Mouse (Mus musculus) spleen, adult 2 months (tissue): ENCODE measurements around the gene Rab11fip3. TPM values are rescaled to one million over a fixed set of nuclear protein-coding genes. Genes with fewer than 3 reads are reported as not detected.
"Not testable (repeated sequence)": the region's sequence is repeated elsewhere in the genome, so short reads cannot be mapped to it uniquely, and the experiment has no call there.

ENCODE experiments used
- DNase-seq, 2 experiments: peaks; one replicate each; pipeline versions ENCODE4 v3.0.0 to v3.0.0-alpha.2; 2012 to 2021; ENCODE audit warnings: low spot score in 2 of 2, low read depth in 1 of 2
- H3K27ac ChIP-seq: fragments of 200-500 bp; 2 replicates; pipeline ENCODE4 v1.5.1; 2012; ENCODE audit warnings: low read length, inconsistent platforms; ENCODE audit not compliant: insufficient read depth
- H3K27me3 ChIP-seq: fragments of 200-500 bp; 2 replicates; pipeline ENCODE4 v1.6.1; 2012; ENCODE audit warnings: mild to moderate bottlenecking, moderate library complexity, low read length, inconsistent platforms; ENCODE audit not compliant: control insufficient read depth, insufficient read depth
- H3K36me3 ChIP-seq: fragments of 200-500 bp; 2 replicates; pipeline ENCODE4 v1.6.1; 2012; ENCODE audit warnings: mild to moderate bottlenecking, low read length, inconsistent platforms; ENCODE audit not compliant: control insufficient read depth, insufficient read depth
- H3K4me1 ChIP-seq: fragments of 200-500 bp; 2 replicates; pipeline ENCODE4 v1.6.1; 2011; ENCODE audit warnings: inconsistent platforms; ENCODE audit not compliant: control insufficient read depth, insufficient read depth, insufficient read length
- H3K4me3 ChIP-seq: fragments of 200-500 bp; 2 replicates; pipeline ENCODE4 v1.5.1; 2011; ENCODE audit warnings: mild to moderate bottlenecking, inconsistent platforms; ENCODE audit not compliant: insufficient read depth, insufficient read length; ENCODE audit errors: extremely low read depth
- CTCF ChIP-seq: fragments of 200-500 bp; IDR thresholded peaks from 2 replicates; pipeline ENCODE4 v1.5.1; 2011; ENCODE audit warnings: mild to moderate bottlenecking, inconsistent platforms; ENCODE audit not compliant: insufficient read depth, insufficient read length, insufficient replicate concordance; ENCODE audit errors: extremely low read depth
- POLR2A ChIP-seq: fragments of 200-500 bp; IDR thresholded peaks from 2 replicates; pipeline ENCODE4 v1.6.1; 2011; ENCODE audit warnings: low read depth, low read length, inconsistent platforms
- WGBS: fragments of 180-500 bp; shearing (Covaris S2); methylation state at CpG from one replicate; pipeline ENCODE4 v1.1.7; 2018; 5-methylcytosine and 5-hydroxymethylcytosine counted together
- polyA plus RNA-seq: library from polyadenylated mRNA; depleted of rRNA; stranded (reverse); fragments of >200 nt; gene quantifications from 2 replicates; pipeline ENCODE4 v1.2.3, GENCODE M21; 2012

Gene Rab11fip3
- polyA plus RNA-seq, 1 experiment: 13.3 TPM

DNA sequence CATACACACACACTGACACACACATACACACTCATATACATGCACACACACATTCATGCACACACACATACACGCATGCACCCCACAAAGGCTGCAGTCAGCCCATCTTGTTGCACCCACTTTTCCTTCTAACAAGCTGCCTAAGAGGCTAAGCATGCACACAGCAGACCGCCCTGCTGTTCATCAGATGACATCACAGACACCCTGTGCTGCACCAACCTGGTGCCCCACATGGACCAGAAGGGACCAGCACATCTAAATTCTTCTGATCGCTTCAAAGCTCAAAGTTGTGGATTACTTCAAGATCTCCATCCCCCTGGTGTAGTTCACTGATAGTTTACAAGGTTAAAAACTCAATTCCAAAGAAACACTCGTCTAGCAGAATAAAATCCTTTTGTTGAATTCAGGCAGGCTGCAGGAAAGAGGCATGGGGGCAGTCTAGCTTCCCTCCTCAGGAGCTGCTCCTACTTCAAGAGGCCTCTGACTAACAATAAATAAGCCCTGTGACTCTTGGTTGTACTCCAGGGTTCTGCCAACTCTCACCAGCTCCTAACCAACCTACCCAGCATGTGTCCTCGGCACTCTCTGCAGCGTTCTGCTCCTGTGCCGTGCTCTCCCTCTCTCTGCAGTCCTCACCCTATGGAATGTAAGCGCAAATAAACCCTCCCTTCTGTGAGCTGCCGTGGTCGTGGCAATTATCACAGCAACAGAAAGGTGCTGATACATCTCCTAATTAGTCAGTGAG, 22.9 kb downstream of the Rab11fip3 start:
- 85% methylated on average over 10 of the region's 10 CpGs for WGBS
- no peak for DNase-seq
- H3K27ac ChIP-seq: no peak overlapping the region
- no peak for TF ChIP-seq POLR2A
- no peak for TF ChIP-seq CTCF
- H3K4me1 ChIP-seq: no peaks in the 10 kb centered on the region
- no peaks in the 10 kb centered on the region for H3K36me3 ChIP-seq
- H3K27me3 ChIP-seq: no peaks in the 10 kb centered on the region
- no peak overlapping the region for H3K4me3 ChIP-seq

DNA sequence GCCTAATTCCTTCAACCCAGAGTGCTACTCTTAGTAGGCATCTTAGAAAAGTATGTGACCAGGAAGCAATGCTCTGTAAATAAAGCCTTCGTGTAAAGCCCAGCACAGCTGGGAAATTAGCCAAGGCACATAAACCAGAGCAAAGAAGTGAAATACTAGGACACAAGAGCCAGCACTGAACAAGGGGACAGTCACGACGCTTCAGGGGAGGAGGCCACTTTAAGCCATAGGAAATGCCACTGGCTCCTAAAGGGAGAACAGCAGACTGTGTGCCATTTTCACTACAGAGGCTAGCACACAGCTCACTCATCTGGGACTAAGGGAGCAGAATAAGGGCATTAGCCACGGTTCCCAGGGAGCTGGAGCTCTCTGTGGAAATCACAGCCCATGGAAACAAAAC, 24.1 kb downstream of the Rab11fip3 start:
- Histone ChIP-seq H3K4me3 (no peak overlapping the region), H3K27ac (no peak overlapping the region), H3K4me1 (no peaks in the 10 kb centered on the region), H3K27me3 (no peaks in the 10 kb centered on the region), H3K36me3 (no peaks in the 10 kb centered on the region)
- 82% methylated on average over 4 of the region's 4 CpGs for WGBS
- TF ChIP-seq POLR2A: no peak
- TF ChIP-seq CTCF: no peak
- no peak for DNase-seq

DNA sequence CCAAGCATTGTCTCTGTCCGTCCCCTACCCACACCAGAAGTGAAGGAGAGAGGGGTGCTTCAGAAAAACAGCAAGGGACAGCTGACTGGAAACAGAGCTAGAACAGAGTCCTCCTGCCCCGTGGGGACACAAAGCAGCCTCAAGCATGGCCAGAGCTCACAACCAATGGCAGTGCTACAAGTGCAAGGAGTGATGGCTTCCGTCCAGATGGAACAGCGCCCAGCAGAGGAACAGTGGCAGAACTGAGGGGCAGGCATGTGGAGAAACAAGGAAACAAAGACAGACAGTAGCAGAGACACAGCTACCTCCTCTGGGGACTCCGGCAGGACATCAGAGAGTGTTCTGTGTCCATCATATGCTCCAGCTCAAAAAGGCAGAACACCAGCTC, 26.1 kb downstream of the Rab11fip3 start:
- no peaks in the 10 kb centered on the region for H3K36me3 ChIP-seq
- H3K4me3 ChIP-seq: no peak overlapping the region
- H3K27ac ChIP-seq: no peak overlapping the region
- no peaks in the 10 kb centered on the region for H3K4me1 ChIP-seq
- H3K27me3 ChIP-seq: no peaks in the 10 kb centered on the region
- no peak for TF ChIP-seq POLR2A
- TF ChIP-seq CTCF: no peak
- WGBS: 77% methylated on average over 5 of the region's 5 CpGs
- DNase-seq: no peak

DNA sequence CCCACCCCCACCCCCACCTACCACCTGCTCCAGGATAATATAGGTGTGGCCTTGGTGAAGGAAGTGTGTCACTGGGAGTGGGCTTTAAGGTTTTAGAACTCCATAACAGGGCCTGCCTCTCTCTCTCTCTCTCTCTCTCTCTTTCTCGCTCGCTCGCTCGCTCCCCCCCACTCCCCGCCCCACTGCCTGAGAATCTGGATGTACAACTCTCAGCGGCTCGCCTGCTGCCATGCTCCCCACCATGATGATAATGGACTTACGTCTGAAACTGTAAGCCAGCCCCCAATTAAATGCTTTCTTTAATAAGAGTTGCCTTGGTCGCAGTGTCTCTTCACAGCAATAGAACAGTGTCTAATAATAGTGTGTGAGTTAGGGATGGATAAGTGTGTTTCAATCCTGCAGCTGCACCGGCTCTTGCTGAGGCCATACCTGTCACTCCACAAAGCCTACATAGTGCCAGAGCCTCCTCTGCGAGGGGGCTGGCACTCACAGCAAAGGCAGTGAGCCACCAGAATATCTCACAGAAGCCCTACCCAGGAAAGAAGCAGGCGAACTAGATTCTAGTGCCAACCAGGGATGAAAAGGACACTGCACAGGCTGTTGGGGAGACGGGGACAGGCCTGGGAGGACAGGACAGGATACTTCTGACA, 26.6 kb downstream of the Rab11fip3 start:
- Histone ChIP-seq H3K27ac (no peak overlapping the region), H3K4me3 (no peak overlapping the region), H3K27me3 (no peaks in the 10 kb centered on the region), H3K4me1 (no peaks in the 10 kb centered on the region), H3K36me3 (no peaks in the 10 kb centered on the region)
- DNase-seq: no peak
- TF ChIP-seq CTCF (no peak), POLR2A (no peak)
- 86% methylated on average over 12 of the region's 13 CpGs for WGBS

DNA sequence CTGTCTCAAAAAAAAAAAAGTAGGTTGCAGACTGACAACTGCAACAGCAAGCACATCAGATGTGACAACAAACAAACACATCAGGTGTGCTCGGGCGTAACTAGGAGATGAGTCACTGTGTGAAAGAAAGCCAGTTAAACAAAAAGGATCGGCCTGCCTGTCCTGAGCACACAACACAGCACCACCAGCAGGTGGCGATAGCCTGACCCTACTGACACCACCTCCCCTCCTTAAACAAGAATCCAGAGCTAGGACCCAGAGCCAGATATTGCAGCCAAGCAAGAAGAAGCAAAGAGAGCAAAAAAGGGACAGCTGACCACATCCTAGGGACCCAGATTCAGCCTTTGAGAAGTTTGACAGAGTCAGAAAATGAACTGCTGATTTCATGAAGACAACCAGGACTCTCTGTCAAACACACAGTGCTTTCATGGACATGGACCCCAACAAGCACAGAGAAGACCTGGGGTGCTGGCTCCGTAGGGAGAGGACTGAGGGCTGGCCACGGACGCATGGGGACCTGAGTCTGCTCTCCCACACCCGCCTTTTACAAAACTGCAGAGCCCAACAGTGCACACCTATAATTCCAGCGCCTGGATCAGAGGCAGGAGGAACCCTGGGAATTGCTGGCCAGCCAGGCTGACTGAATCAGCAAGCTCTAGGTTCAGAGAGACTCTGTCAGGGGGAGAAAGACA, 28.1 kb downstream of the Rab11fip3 start:
- DNase-seq: peak; percentile 12 to 33
- Histone ChIP-seq H3K27ac (no peak overlapping the region), H3K4me3 (no peak overlapping the region), H3K27me3 (no peaks in the 10 kb centered on the region), H3K4me1 (no peaks in the 10 kb centered on the region), H3K36me3 (no peaks in the 10 kb centered on the region)
- TF ChIP-seq CTCF (peak; percentile 83; the same call in 1 of the 2 replicates), POLR2A (no peak)
- WGBS: 56% methylated on average over 9 of the region's 9 CpGs

DNA sequence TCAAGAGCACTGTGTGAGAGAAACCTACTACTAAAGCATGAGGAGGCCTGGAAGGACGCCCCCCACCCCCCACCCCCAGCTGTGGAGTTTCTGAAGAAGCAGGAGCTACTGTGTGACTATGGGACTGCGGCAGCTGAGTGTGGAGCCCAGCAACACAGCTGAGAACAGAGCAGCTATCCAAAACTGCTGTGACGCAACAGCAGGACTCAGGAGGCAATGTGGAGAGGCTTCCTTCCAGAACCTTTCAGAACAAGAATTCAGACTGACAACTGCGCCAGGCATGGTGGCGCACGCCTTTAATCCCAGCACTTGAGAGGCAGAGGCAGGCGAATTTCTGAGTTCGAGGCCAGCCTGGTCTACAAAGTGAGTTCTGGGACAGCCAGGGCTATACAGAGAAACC, 28.6 kb downstream of the Rab11fip3 start:
- WGBS: 82% methylated on average over 8 of the region's 8 CpGs
- not testable (repeated sequence) for H3K27ac ChIP-seq, H3K4me1 ChIP-seq, H3K36me3 ChIP-seq, H3K4me3 ChIP-seq, DNase-seq, H3K27me3 ChIP-seq

DNA sequence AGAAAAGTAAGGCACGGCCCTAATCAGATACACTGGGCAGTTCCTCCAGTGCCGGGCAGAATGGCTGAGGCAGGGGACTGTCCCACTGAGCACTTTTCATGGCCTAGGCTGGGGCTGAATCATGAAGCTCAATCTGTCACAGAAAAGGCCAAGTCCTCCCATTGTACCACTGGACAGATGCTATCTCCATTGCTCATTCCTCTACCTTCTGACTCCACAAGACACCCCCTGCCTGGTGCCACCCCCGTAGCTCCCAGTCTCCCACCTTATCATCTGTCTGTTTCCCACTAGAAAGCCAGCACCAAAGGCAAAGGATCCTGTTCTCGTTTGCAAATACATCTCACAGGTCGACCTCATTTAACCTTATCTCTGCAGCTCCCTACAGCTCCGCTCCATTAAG, 37.3 kb downstream of the Rab11fip3 start:
- no peak overlapping the region for H3K4me3 ChIP-seq
- whole genome bisulfite sequencing: 88% methylated on average over 6 of the region's 6 CpGs
- H3K27ac ChIP-seq: no peak overlapping the region
- no peaks in the 10 kb centered on the region for H3K4me1 ChIP-seq
- no peak for TF ChIP-seq CTCF
- no peak for TF ChIP-seq POLR2A
- no peaks in the 10 kb centered on the region for H3K36me3 ChIP-seq
- no peaks in the 10 kb centered on the region for H3K27me3 ChIP-seq
- no peak for DNase-seq
